Mouse (Mus musculus) brain, embryonic 14.5 days (tissue): ENCODE results near the gene Dixdc1.
A peak's percentile ranks its signal among the peaks of the same experiment; 100 is the strongest.

Experiments used
- CTCF ChIP-seq: fragments of 200-500 bp; IDR thresholded peaks from 2 replicates; pipeline ENCODE4 v1.5.1; 2012; ENCODE audit warnings: inconsistent platforms, mild to moderate bottlenecking, moderate library complexity, borderline replicate concordance; ENCODE audit not compliant: insufficient read depth, insufficient read length; ENCODE audit errors: extremely low read depth
- POLR2A ChIP-seq: fragments of 200-500 bp; IDR thresholded peaks from 2 replicates; pipeline ENCODE4 v1.6.1; 2012; ENCODE audit warnings: mild to moderate bottlenecking, inconsistent platforms, borderline replicate concordance; ENCODE audit not compliant: poor library complexity, insufficient read depth, insufficient read length, severe bottlenecking; ENCODE audit errors: extremely low read depth

GRCm38 (mm10) chr9:50633059-50633458, 106.3 kb downstream of the Dixdc1 start:
- peak; percentile 34; the same call in 1 of the 2 replicates for TF ChIP-seq CTCF
- TF ChIP-seq POLR2A = no peak
